Mouse (Mus musculus) cerebellum, postnatal 36 days (tissue): ENCODE data around the gene Gpr68.

Source experiments
- DNase-seq, 2 experiments: peaks; one replicate each; pipeline ENCODE4 v3.0.0; 2021 to 2022; ENCODE audit warnings: mixed read lengths in 2 of 2

Gpr68 gene

GRCm38 (mm10) chr12:100907598-100908297, at the start of gene Gpr68:
Gene Gpr68, minus strand, starts transcription at chr12:100908198.
- peak; percentile 57 to 63 for DNase-seq

GRCm38 (mm10) chr12:100957257-100957656, 49.3 kb upstream of the Gpr68 start:
- no peak for DNase-seq

- DNase-seq, result no peak
Observed at GRCm38 (mm10) chr12:100956825-100957224, 48.8 kb upstream of the Gpr68 start.

GRCm38 (mm10) chr12:100956028-100956427, 48.0 kb upstream of the Gpr68 start:
- DNase-seq, result no peak

- no peak for DNase-seq
Observed at GRCm38 (mm10) chr12:100953926-100954325, 45.9 kb upstream of the Gpr68 start.

- peak; percentile 69 for DNase-seq
Observed at GRCm38 (mm10) chr12:100952193-100952931, 44.4 kb upstream of the Gpr68 start.

GRCm38 (mm10) chr12:100949146-100949545, 41.1 kb upstream of the Gpr68 start:
- DNase-seq, result no peak

GRCm38 (mm10) chr12:100948021-100948420, 40.0 kb upstream of the Gpr68 start:
- DNase-seq, result no peak

GRCm38 (mm10) chr12:100945948-100946347, 38.0 kb upstream of the Gpr68 start:
- DNase-seq, result no peak

GRCm38 (mm10) chr12:100945501-100945900, 37.5 kb upstream of the Gpr68 start:
- DNase-seq, result no peak

- DNase-seq, result peak; percentile 46 to 61
Observed at GRCm38 (mm10) chr12:100944921-100945336, 36.9 kb upstream of the Gpr68 start.

- DNase-seq, result no peak
Observed at GRCm38 (mm10) chr12:100943146-100943545, 35.1 kb upstream of the Gpr68 start.

GRCm38 (mm10) chr12:100941361-100941760, 33.4 kb upstream of the Gpr68 start:
- DNase-seq, result no peak

- no peak for DNase-seq
Observed at GRCm38 (mm10) chr12:100937441-100938360, 29.7 kb upstream of the Gpr68 start.

GRCm38 (mm10) chr12:100936737-100937136, 28.7 kb upstream of the Gpr68 start:
- DNase-seq, result no peak

- DNase-seq, result peak; percentile 79 to 81
Observed at GRCm38 (mm10) chr12:100936116-100936515, 28.1 kb upstream of the Gpr68 start.

GRCm38 (mm10) chr12:100934796-100935195, 26.8 kb upstream of the Gpr68 start:
- no peak for DNase-seq

GRCm38 (mm10) chr12:100931653-100932052, 23.7 kb upstream of the Gpr68 start:
- no peak for DNase-seq

GRCm38 (mm10) chr12:100928286-100928685, 20.3 kb upstream of the Gpr68 start:
- DNase-seq, result no peak

- peak; percentile 42 to 82 for DNase-seq
Observed at GRCm38 (mm10) chr12:100925644-100926619, 17.9 kb upstream of the Gpr68 start.

GRCm38 (mm10) chr12:100924646-100925339, 16.8 kb upstream of the Gpr68 start:
- DNase-seq, result no peak
